Mouse (Mus musculus): ENCODE data around the gene Pyroxd1. TPM values are rescaled to one million over a fixed set of nuclear protein-coding genes. Genes with fewer than 3 reads are reported as not detected.

The Pyroxd1 gene
- polyA plus RNA-seq, 2 experiments = 2.5 to 6.4 TPM

DNA sequence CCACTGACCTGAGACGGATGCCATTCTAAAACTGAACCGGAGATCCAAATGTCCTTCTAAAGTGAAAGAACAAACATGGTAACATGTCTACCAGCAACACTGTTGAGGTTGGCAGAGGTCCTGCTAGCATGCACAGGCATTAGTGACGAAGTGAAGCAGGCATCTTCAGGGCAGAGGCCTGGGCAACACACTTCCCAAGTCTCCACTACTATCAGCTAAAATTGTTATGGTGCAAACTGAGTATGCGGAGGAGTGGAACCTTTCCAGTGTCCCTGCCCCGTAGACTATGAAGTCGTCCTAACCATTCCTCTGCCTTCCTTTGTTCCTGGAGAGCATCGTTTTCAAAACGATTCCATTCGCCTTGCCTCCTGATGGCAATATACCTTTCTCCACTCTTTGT is 39.1 kb downstream of the Pyroxd1 start:
- TF ChIP-seq CTCF (IDR thresholded peaks at IDR 0.05; ENCODE audit: low read depth) (no peak), EP300 (IDR thresholded peaks at IDR 0.05; ENCODE audit: low read depth) (no peak)
- Histone ChIP-seq H3K36me3 (replicated peaks; ENCODE audit: control insufficient read depth, insufficient read depth, low read depth) (no peaks in the 10 kb centered on the region), H3K27ac (no peak overlapping the region), H3K4me1 (replicated peaks; ENCODE audit: control insufficient read depth in 2 of 2, insufficient read depth in 2 of 2, low read length in 1 of 2) (peaks cover 4 to 17% of the 10 kb centered on the region in 2 experiments), H3K4me2 (ENCODE audit: low read depth) (no peak overlapping the region), H3K9ac (replicated peaks) (no peak overlapping the region), H3K27me3 (ENCODE audit: control insufficient read depth, insufficient read depth, low read length) (no peaks in the 10 kb centered on the region), H3K9me3 (ENCODE audit: control insufficient read depth, low read length) (no peaks in the 10 kb centered on the region), H3K4me3 (ENCODE audit: insufficient read depth in 1 of 2, low read depth in 2 of 2, low read length in 2 of 2) (no peak overlapping the region)
- WGBS (ENCODE audit: insufficient replicate concordance) = 82% methylated on average over 9 of the region's 9 CpGs
- ATAC-seq (ENCODE audit: insufficient read depth) = no peak
- no peak for DNase-seq (ENCODE audit: low read depth in 3 of 3, low spot score in 3 of 3)

DNA sequence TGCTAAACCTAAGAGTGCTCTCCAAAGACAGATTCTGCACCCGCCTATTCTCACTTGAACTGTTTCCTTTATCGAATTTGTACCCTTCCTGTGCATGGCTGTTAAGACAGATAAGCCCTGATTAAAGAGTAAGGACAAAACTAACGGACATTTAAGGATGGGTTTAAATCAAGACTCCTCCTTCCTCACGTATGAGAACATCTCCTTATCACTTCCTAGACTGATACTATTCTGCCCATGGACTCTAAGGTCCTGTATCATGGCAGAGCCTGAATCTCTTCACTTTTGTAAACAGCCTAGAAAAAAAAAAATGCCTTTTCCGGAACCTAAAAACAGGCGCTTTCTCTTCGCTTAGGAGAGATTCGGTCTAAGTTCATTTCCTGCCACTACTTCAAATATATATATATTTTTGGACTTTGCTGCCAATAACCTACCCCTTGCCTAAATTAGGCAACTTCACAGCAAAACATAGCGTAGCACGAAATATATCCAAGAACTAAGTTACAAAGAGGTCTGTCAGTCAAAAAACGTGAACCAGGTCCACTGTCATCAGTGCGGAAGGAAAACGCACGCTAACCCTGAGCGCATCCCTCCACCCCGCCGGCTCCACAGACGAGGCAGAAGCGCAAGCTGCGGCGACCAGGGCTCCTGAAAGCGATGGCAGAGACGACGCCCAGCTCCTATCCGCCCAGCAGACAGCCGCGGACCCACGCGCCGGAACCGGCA is 41.0 kb downstream of the Pyroxd1 start:
- WGBS (ENCODE audit: insufficient replicate concordance) = under 1% methylated on average over 31 of the region's 31 CpGs

DNA sequence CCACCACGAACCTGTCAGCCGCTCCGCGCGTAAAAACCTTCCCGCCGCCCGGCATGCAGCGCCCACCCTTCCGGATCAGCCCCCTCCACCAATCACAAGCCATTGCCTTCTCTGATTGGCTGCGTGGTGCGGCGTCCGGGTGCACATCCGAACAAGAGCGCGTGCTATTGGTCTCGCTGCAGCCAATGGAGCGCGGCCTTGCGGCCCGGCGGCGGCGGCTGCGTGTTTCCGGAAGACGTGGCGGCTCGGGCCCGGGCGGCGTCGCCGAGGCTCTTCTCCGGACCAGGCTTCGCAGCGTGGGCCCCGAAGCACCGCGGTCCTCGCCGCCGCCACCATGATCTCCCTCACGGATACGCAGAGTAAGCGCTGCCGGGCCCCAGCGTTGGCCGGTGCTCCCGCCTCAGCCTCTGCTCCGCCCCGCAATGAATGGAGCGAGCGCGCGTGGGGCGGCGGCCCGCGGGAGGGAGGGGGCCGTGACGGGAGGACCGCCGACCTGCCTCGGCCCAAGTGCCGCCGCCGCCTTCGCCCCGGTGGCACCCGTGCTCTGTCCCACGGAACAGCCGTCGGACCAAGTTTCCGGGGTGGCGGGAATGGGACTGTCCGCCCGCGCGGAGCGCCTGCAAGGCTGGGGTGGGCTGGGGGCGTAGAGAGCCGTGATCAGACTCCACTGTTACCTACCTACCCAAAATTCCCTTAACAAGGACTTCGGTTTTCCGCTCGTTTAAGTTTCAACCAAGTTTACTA is 41.7 kb downstream of the Pyroxd1 start, which contains the start of the genes Recql and Golt1b:
Recql (minus strand) TSS at position 77 of the 744 bp plus-strand sequence.
Golt1b (plus strand) TSS at position 211 of the 744 bp plus-strand sequence.
- Histone ChIP-seq H3K9me3 (ENCODE audit: control insufficient read depth, low read length) (no peaks in the 10 kb centered on the region), H3K36me3 (replicated peaks; ENCODE audit: control insufficient read depth, insufficient read depth, low read depth) (no peaks in the 10 kb centered on the region; the same call in 1 of the 2 replicates), H3K27ac (peak within 1 kb of the TSS; percentile 75), H3K4me2 (ENCODE audit: low read depth) (peak within 1 kb of the TSS; percentile 85), H3K4me1 (replicated peaks; ENCODE audit: control insufficient read depth in 2 of 2, insufficient read depth in 2 of 2, low read length in 1 of 2) (peaks cover 4 to 17% of the 10 kb centered on the region in 2 experiments), H3K4me3 (ENCODE audit: insufficient read depth in 1 of 2, low read depth in 2 of 2, low read length in 2 of 2) (peak within 1 kb of the TSS; percentile 83 to 92), H3K9ac (replicated peaks) (peak within 1 kb of the TSS; percentile 87), H3K27me3 (ENCODE audit: control insufficient read depth, insufficient read depth, low read length) (no peaks in the 10 kb centered on the region)
- peak; percentile 92 to 93 (median 92) for DNase-seq (ENCODE audit: low read depth in 3 of 3, low spot score in 3 of 3)
- TF ChIP-seq CTCF (IDR thresholded peaks at IDR 0.05; ENCODE audit: low read depth) (no peak), EP300 (IDR thresholded peaks at IDR 0.05; ENCODE audit: low read depth) (peak; percentile 51; the same call in 1 of the 2 replicates)
- ATAC-seq (ENCODE audit: insufficient read depth) = peak; percentile 98
- under 1% methylated on average over 81 of the region's 87 CpGs for WGBS (ENCODE audit: insufficient replicate concordance)

More for the DNA sequence above, 41.0 kb downstream of the Pyroxd1 start:
- peak; percentile 51 to 75 (median 58) for DNase-seq (ENCODE audit: low read depth in 3 of 3, low spot score in 3 of 3)
- H3K27ac ChIP-seq = peak overlapping the region; percentile 75
- peak overlapping the region; percentile 74 for H3K9ac ChIP-seq (replicated peaks)
- no peaks in the 10 kb centered on the region for H3K9me3 ChIP-seq (ENCODE audit: control insufficient read depth, low read length)
- no peaks in the 10 kb centered on the region for H3K27me3 ChIP-seq (ENCODE audit: control insufficient read depth, insufficient read depth, low read length)
- H3K4me2 ChIP-seq (ENCODE audit: low read depth) = peak overlapping the region; percentile 85
- H3K4me1 ChIP-seq (replicated peaks; ENCODE audit: control insufficient read depth in 2 of 2, insufficient read depth in 2 of 2, low read length in 1 of 2) = peaks cover 4 to 17% of the 10 kb centered on the region in 2 experiments
- H3K36me3 ChIP-seq (replicated peaks; ENCODE audit: control insufficient read depth, insufficient read depth, low read depth) = no peaks in the 10 kb centered on the region; the same call in 1 of the 2 replicates
- ATAC-seq (ENCODE audit: insufficient read depth) = peak; percentile 68
- H3K4me3 ChIP-seq (ENCODE audit: insufficient read depth in 1 of 2, low read depth in 2 of 2, low read length in 2 of 2) = peak overlapping the region; percentile 83 to 92
- peak; percentile 90 for TF ChIP-seq EP300 (IDR thresholded peaks at IDR 0.05; ENCODE audit: low read depth)
- TF ChIP-seq CTCF (IDR thresholded peaks at IDR 0.05; ENCODE audit: low read depth) = no peak

DNA sequence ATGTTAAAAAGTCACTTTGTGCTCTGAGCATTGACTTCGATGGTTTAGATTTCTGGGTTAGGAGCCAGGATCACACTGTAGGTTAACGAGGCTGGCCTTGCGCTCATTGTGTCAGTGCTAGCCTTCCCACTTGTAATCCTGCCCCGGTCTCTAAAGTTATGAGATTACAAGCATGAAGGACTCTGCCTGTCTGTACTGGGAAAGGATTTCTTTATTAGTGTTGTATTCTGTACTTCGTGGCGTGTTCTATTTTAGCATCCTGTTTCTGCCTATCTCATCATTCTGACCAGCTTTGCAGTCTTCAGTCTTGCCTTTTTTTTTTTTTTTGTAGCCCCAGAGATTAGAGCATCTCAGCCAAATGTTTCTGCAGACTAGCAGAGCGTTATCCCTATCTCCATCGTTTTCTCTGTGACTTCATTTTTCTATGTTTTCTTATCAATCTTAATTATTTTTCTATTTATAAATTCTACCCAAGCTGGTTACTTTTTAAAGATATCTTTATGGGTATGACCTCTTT is 42.4 kb downstream of the Pyroxd1 start:
- TF ChIP-seq EP300 (IDR thresholded peaks at IDR 0.05; ENCODE audit: low read depth) (no peak), CTCF (IDR thresholded peaks at IDR 0.05; ENCODE audit: low read depth) (no peak)
- peak overlapping the region; percentile 87 for H3K9ac ChIP-seq (replicated peaks)
- H3K27ac ChIP-seq = no peak overlapping the region
- WGBS (ENCODE audit: insufficient replicate concordance) = 15% methylated on average over 8 of the region's 8 CpGs
- H3K4me3 ChIP-seq (ENCODE audit: insufficient read depth in 1 of 2, low read depth in 2 of 2, low read length in 2 of 2) = peak overlapping the region; percentile 77 to 92
- ATAC-seq (ENCODE audit: insufficient read depth) = no peak
- H3K9me3 ChIP-seq (ENCODE audit: control insufficient read depth, low read length) = no peaks in the 10 kb centered on the region
- peak overlapping the region; percentile 85 for H3K4me2 ChIP-seq (ENCODE audit: low read depth)
- H3K36me3 ChIP-seq (replicated peaks; ENCODE audit: control insufficient read depth, insufficient read depth, low read depth) = no peaks in the 10 kb centered on the region; the same call in 1 of the 2 replicates
- no peak for DNase-seq (ENCODE audit: low read depth in 3 of 3, low spot score in 3 of 3)
- peaks cover 4 to 17% of the 10 kb centered on the region in 2 experiments for H3K4me1 ChIP-seq (replicated peaks; ENCODE audit: control insufficient read depth in 2 of 2, insufficient read depth in 2 of 2, low read length in 1 of 2)
- no peaks in the 10 kb centered on the region for H3K27me3 ChIP-seq (ENCODE audit: control insufficient read depth, insufficient read depth, low read length)

All from liver, embryonic 14.5 days (tissue).